Mouse (Mus musculus): ENCODE measurements at regions not wholly inside any gene's neighbourhood (a gene's known extent, or its start where the extent isn't known, plus 50 kb on each side); places are given as distances from the start of the nearest gene placed in this dataset.

- H3K9ac ChIP-seq = no peak overlapping the region
- ATAC-seq (ENCODE audit: extremely low read depth, insufficient number of reproducible peaks, low FRiP score, low TSS enrichment) = no peak
- no peak overlapping the region for H3K4me3 ChIP-seq
- H3K27me3 ChIP-seq (replicated peaks) = no peaks in the 10 kb centered on the region
- no peaks in the 10 kb centered on the region for H3K36me3 ChIP-seq
- H3K27ac ChIP-seq (replicated peaks) = no peak overlapping the region
- WGBS = 53% methylated on average over 1 of the region's 1 CpGs
- H3K4me2 ChIP-seq = no peak overlapping the region
- H3K4me1 ChIP-seq = peaks cover 4% of the 10 kb centered on the region
- H3K9me3 ChIP-seq = no peaks in the 10 kb centered on the region
These were observed 222.1 kb downstream of the Nfkbiz start for GRCm38 (mm10) chr16:55616408-55617120.

GRCm38 (mm10) chr16:55612873-55613272 lies 225.8 kb downstream of the Nfkbiz start:
- no peak overlapping the region for H3K4me3 ChIP-seq
- H3K36me3 ChIP-seq = no peaks in the 10 kb centered on the region
- 65% methylated on average over 3 of the region's 3 CpGs for WGBS
- H3K27ac ChIP-seq (replicated peaks) = no peak overlapping the region
- no peak overlapping the region for H3K9ac ChIP-seq
- H3K9me3 ChIP-seq = no peaks in the 10 kb centered on the region
- H3K27me3 ChIP-seq (replicated peaks) = no peaks in the 10 kb centered on the region
- no peak overlapping the region for H3K4me2 ChIP-seq
- peaks cover 4% of the 10 kb centered on the region for H3K4me1 ChIP-seq
- no peak for ATAC-seq (ENCODE audit: extremely low read depth, insufficient number of reproducible peaks, low FRiP score, low TSS enrichment)

GRCm38 (mm10) chr16:55612001-55612400 lies 226.7 kb downstream of the Nfkbiz start:
- Histone ChIP-seq H3K36me3 (no peaks in the 10 kb centered on the region), H3K4me1 (peaks cover 4% of the 10 kb centered on the region), H3K27ac (replicated peaks) (no peak overlapping the region), H3K9me3 (no peaks in the 10 kb centered on the region), H3K9ac (no peak overlapping the region), H3K27me3 (replicated peaks) (no peaks in the 10 kb centered on the region), H3K4me3 (no peak overlapping the region), H3K4me2 (no peak overlapping the region)
- 51% methylated on average over 5 of the region's 5 CpGs for WGBS
- ATAC-seq (ENCODE audit: extremely low read depth, insufficient number of reproducible peaks, low FRiP score, low TSS enrichment) = no peak

- Histone ChIP-seq H3K4me2 (no peak overlapping the region), H3K4me3 (no peak overlapping the region), H3K4me1 (peaks cover 4% of the 10 kb centered on the region), H3K9me3 (no peaks in the 10 kb centered on the region), H3K27me3 (replicated peaks) (no peaks in the 10 kb centered on the region), H3K36me3 (no peaks in the 10 kb centered on the region), H3K9ac (no peak overlapping the region), H3K27ac (replicated peaks) (no peak overlapping the region)
- WGBS = 83% methylated on average over 3 of the region's 3 CpGs
- no peak for ATAC-seq (ENCODE audit: extremely low read depth, insufficient number of reproducible peaks, low FRiP score, low TSS enrichment)
These were observed 227.5 kb downstream of the Nfkbiz start for GRCm38 (mm10) chr16:55611172-55611571.

- Histone ChIP-seq H3K9me3 (no peaks in the 10 kb centered on the region), H3K9ac (no peak overlapping the region), H3K27ac (replicated peaks) (no peak overlapping the region), H3K4me3 (no peak overlapping the region), H3K4me2 (no peak overlapping the region), H3K27me3 (replicated peaks) (no peaks in the 10 kb centered on the region), H3K36me3 (no peaks in the 10 kb centered on the region), H3K4me1 (peaks cover 7% of the 10 kb centered on the region)
- 75% methylated on average over 3 of the region's 3 CpGs for WGBS
- ATAC-seq (ENCODE audit: extremely low read depth, insufficient number of reproducible peaks, low FRiP score, low TSS enrichment) = no peak
These were observed 230.3 kb downstream of the Nfkbiz start for GRCm38 (mm10) chr16:55608361-55608760.

GRCm38 (mm10) chr16:55606447-55607239 lies 232.1 kb downstream of the Nfkbiz start:
- H3K4me2 ChIP-seq = no peak overlapping the region
- ATAC-seq (ENCODE audit: extremely low read depth, insufficient number of reproducible peaks, low FRiP score, low TSS enrichment) = no peak
- no peak overlapping the region for H3K27ac ChIP-seq (replicated peaks)
- no peaks in the 10 kb centered on the region for H3K9me3 ChIP-seq
- H3K27me3 ChIP-seq (replicated peaks) = no peaks in the 10 kb centered on the region
- H3K4me1 ChIP-seq = peaks cover 2% of the 10 kb centered on the region
- H3K9ac ChIP-seq = no peak overlapping the region
- WGBS = 68% methylated on average over 7 of the region's 7 CpGs
- H3K36me3 ChIP-seq = no peaks in the 10 kb centered on the region
- no peak overlapping the region for H3K4me3 ChIP-seq

- H3K4me3 ChIP-seq = no peak overlapping the region
- WGBS = 74% methylated on average over 2 of the region's 2 CpGs
- no peak overlapping the region for H3K27ac ChIP-seq (replicated peaks)
- no peak overlapping the region for H3K9ac ChIP-seq
- H3K4me2 ChIP-seq = no peak overlapping the region
- ATAC-seq (ENCODE audit: extremely low read depth, insufficient number of reproducible peaks, low FRiP score, low TSS enrichment) = no peak
- no peaks in the 10 kb centered on the region for H3K36me3 ChIP-seq
- H3K4me1 ChIP-seq = peaks cover 2% of the 10 kb centered on the region
- H3K9me3 ChIP-seq = no peaks in the 10 kb centered on the region
- no peaks in the 10 kb centered on the region for H3K27me3 ChIP-seq (replicated peaks)
These were observed 235.1 kb downstream of the Nfkbiz start for GRCm38 (mm10) chr16:55603611-55604010.

GRCm38 (mm10) chr16:55589382-55589956 lies 249.2 kb downstream of the Nfkbiz start:
- WGBS = 60% methylated on average over 1 of the region's 1 CpGs
- Histone ChIP-seq H3K9ac (no peak overlapping the region), H3K27me3 (replicated peaks) (no peaks in the 10 kb centered on the region), H3K27ac (replicated peaks) (no peak overlapping the region), H3K4me2 (no peak overlapping the region), H3K4me3 (no peak overlapping the region), H3K36me3 (no peaks in the 10 kb centered on the region), H3K9me3 (no peaks in the 10 kb centered on the region), H3K4me1 (no peaks in the 10 kb centered on the region)
- ATAC-seq (ENCODE audit: extremely low read depth, insufficient number of reproducible peaks, low FRiP score, low TSS enrichment) = no peak

- Histone ChIP-seq H3K9me3 (no peaks in the 10 kb centered on the region), H3K4me2 (no peak overlapping the region), H3K27me3 (replicated peaks) (no peaks in the 10 kb centered on the region), H3K27ac (replicated peaks) (no peak overlapping the region), H3K36me3 (no peaks in the 10 kb centered on the region), H3K4me3 (no peak overlapping the region), H3K4me1 (peaks cover 10% of the 10 kb centered on the region), H3K9ac (no peak overlapping the region)
- WGBS = 72% methylated on average over 6 of the region's 6 CpGs
- no peak for ATAC-seq (ENCODE audit: extremely low read depth, insufficient number of reproducible peaks, low FRiP score, low TSS enrichment)
These were observed 251.6 kb downstream of the Nfkbiz start for GRCm38 (mm10) chr16:55587138-55587537.

GRCm38 (mm10) chr16:55582906-55583305 lies 255.8 kb downstream of the Nfkbiz start:
- no peak for ATAC-seq (ENCODE audit: extremely low read depth, insufficient number of reproducible peaks, low FRiP score, low TSS enrichment)

GRCm38 (mm10) chr16:55582029-55582428 lies 256.7 kb downstream of the Nfkbiz start:
- 84% methylated on average over 7 of the region's 7 CpGs for WGBS
- H3K4me2 ChIP-seq = no peak overlapping the region
- no peaks in the 10 kb centered on the region for H3K9me3 ChIP-seq
- H3K4me1 ChIP-seq = peaks cover 21% of the 10 kb centered on the region
- H3K9ac ChIP-seq = no peak overlapping the region
- H3K36me3 ChIP-seq = no peaks in the 10 kb centered on the region
- no peak overlapping the region for H3K27ac ChIP-seq (replicated peaks)
- no peaks in the 10 kb centered on the region for H3K27me3 ChIP-seq (replicated peaks)
- no peak for ATAC-seq (ENCODE audit: extremely low read depth, insufficient number of reproducible peaks, low FRiP score, low TSS enrichment)
- no peak overlapping the region for H3K4me3 ChIP-seq

More at GRCm38 (mm10) chr16:55582906-55583305, 255.8 kb downstream of the Nfkbiz start:
- peaks cover 21% of the 10 kb centered on the region for H3K4me1 ChIP-seq
- no peak overlapping the region for H3K4me2 ChIP-seq
- WGBS = 22% methylated on average over 3 of the region's 3 CpGs
- H3K4me3 ChIP-seq = no peak overlapping the region
- no peaks in the 10 kb centered on the region for H3K27me3 ChIP-seq (replicated peaks)
- H3K9ac ChIP-seq = no peak overlapping the region
- no peak overlapping the region for H3K27ac ChIP-seq (replicated peaks)
- no peaks in the 10 kb centered on the region for H3K9me3 ChIP-seq
- no peaks in the 10 kb centered on the region for H3K36me3 ChIP-seq
